Mouse (Mus musculus) megakaryocyte-erythroid progenitor cell, adult 5-6 weeks (primary cell): ENCODE measurements around the gene Abcc9. TPM values are rescaled to one million over a fixed set of nuclear protein-coding genes. Genes with fewer than 3 reads are reported as not detected.

Experiments used
- ATAC-seq: replicated peaks from 2 replicates; pipeline ENCODE4 v1.8.0; 2016; ENCODE audit warnings: mild to moderate bottlenecking, inconsistent platforms; ENCODE audit not compliant: severe bottlenecking, poor library complexity, low FRiP score, low TSS enrichment
- total RNA-seq, 2 experiments: library from RNA; stranded (forward) in 1 of 2; stranded (reverse) in 1 of 2; fragments of 200-1000, 215-1000 nt in 1 of 2; fragments of >200 nt in 1 of 2; fragmentation: Nextera tagmentation in 1 of 2; gene quantifications; 2 replicates each; pipeline ENCODE4 v1.2.3; 2014 to 2017

Abcc9 gene
- total RNA-seq, 2 experiments from 2014 or later: not detected

DNA sequence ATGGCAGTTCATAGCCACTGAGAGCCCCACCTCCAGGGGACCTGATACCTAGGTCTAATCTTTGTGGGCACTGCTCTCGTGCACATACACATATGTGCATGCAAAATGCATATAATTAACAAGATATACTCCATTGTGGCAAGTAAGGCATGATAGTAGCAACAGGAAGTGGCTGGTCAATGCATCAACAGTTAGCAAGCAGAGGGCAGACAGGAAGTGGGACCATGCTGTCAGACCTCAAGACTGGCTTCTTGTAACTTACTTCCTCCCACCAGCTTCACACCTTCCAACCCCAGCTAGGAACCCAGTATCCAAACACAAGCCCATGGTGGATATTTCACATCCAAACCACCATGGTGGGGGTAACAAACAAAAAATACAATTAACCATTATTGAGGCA is 141.0 kb downstream of the Abcc9 start:
- 0 out of 2 replicates have a peak, but pooled peaks have one; percentile 19 for ATAC-seq

DNA sequence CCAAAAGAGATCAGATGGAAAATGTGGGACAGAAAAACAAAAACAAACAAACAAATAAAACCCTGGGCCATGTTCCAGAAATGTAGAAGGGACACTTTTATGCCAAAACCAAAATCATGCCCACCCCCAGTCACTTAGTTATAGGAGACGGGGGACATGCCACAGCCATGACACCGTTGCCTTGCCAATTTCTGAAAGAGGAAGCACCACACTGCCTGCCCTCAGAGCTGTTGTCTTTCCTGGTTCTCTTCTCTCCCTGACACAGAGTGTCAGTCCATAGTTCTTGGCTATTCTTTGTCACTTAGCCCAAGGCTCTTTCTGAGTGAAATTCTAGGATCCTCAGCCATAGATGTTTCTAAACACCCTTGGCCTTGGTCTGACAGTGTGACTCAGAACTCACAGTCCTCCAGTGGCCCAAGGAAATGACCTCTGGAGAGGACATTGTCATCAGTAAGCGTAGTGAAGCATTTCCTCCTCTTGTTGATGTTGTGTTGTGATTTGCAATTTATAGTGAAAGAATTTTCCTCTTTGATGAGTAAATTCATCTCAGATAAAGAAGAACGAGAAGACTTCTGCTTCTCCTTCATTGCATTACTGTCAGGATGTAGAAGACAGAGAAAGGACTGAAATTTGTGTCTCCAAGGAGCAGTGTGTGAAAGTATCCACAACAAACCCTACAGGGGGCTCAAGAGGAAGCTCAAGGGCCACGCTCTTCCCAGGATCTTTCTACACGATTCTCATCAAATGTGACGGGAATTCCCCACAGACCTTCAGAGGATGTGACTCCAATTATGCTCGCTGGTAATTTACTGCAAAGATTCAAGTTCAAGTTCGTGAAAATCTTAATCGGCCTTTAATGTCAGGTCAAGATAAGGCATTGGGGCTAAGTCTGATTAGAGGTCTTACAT is 143.1 kb downstream of the Abcc9 start:
- ATAC-seq: no peak

DNA sequence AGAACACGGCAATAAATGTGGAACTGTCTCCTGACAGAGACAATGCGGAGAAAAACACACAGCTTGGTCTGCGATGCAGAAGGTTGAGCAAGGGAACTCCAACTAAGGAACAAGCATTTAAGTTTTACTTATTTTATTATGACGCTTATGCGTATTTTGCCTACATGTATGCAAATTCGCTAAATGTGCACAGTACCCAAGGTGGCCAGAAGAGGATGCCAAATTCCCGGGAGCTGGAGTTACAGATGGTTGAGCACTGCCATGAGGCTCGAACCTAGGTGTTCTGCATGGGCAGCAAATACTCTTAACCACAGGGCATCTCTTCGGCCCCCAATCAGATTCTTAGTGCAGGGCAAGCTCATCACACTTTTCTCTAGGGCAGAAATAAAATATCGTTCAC is 144.0 kb downstream of the Abcc9 start:
- ATAC-seq: 0 out of 2 replicates have a peak, but pooled peaks have one; percentile 45

DNA sequence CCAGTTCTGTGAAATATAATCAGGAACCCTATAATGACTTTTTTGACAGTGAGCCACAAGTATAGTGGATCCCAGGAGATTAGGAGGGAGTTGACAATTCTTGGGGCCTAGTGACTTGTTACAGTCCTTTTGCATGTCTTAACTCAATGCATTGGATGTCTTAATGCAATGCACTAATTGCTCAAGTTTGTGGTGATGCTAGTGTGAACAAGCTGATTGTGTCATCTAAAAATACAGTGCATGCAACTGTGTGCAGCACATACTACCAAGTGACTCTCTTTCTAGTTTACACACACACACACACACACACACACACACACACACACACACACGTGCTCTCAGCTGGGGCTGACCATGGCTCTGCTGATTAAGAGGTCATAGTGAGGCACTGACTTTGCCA is 146.1 kb downstream of the Abcc9 start:
- ATAC-seq: no peak

DNA sequence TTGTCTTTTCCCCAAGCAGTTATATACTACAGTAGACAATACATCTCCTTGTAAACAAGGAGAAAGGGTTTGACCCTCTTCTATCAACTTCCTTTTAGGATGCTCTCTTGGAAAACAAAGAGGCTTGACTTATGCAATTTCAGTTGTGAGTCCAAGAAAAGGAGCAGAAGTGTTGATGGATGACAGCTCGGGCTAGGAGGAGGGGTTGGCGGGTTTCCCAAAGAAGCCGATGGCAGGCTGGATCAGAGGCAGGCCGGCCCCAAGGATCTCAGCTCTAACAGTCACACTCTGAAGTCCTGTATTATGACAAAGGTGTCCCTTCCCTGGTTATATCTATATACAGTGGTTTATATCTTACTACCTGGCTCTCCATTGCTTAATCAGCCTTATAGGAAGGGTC is 150.6 kb downstream of the Abcc9 start:
- no peak for ATAC-seq

- no peak for ATAC-seq
Observed at GRCm38 (mm10) chr6:142550871-142551270, 151.2 kb downstream of the Abcc9 start.

GRCm38 (mm10) chr6:142548377-142548776 is 153.7 kb downstream of the Abcc9 start:
- ATAC-seq: no peak

- 0 out of 2 replicates have a peak, but pooled peaks have one; percentile 23 for ATAC-seq
Observed at GRCm38 (mm10) chr6:142545132-142545531, 157.0 kb downstream of the Abcc9 start.

DNA sequence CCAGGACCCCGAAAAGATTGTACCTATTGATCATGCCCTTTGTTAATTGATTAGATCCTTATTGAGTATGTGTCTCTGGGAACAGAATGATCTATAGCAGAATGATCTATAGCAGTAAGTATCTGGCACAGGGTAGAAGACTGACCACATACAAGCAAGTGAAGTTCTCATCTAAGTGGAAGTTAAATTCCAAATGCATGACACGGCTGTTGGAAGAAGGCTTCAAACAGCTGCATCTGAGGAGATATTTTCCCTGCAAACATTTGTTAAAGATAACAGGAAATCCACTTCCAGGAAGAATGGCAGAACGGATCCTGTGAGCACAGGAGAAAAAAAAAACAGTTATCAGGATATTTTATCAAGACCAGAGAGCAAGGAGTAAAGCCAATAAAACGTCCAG is 158.5 kb downstream of the Abcc9 start:
- ATAC-seq: no peak

GRCm38 (mm10) chr6:142542800-142543175 is 159.3 kb downstream of the Abcc9 start:
- no peak for ATAC-seq

DNA sequence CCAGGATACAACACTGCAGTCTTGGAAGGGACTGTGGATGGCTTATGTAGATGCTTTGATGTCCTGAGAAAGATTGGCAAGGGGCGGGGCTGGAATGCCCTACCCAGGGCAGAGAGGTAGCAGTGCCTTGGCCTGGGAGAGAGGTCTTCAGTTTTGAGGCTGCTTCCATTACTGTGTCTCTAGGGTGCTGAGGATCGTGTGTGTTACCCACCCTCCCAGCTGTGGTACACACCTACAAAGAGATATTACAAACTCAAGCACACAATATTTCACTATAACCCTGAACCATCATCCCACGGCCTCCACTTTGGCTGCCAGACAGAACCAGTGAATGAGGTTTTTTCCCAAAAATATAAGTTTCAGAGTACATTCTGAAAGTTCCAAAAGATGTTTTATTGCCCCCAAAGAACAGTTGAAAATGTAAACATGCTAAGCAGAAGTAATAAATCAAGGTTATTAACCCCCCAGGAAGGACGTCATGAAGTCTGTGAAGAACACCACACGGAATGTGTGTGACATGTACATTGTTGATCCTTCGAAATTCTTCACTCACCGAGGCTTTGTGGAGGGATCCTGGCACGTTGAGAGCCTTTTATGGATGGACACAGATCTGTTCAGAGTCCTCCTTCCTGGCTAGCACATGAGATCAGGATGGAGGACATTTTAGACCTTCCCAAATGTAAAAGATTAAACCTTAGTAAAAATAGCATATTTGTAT is 159.9 kb downstream of the Abcc9 start:
- ATAC-seq: no peak

- no peak for ATAC-seq
Observed at GRCm38 (mm10) chr6:142540561-142541160, 161.5 kb downstream of the Abcc9 start.

- ATAC-seq: no peak
Observed at GRCm38 (mm10) chr6:142540131-142540530, 162.0 kb downstream of the Abcc9 start.

GRCm38 (mm10) chr6:142538503-142538902 is 163.6 kb downstream of the Abcc9 start:
- ATAC-seq: no peak

Other genes with a start within 250 kb of the Abcc9 start
- not detected in 2 replicates for gene Gys2, start 229.2 kb downstream of the Abcc9 start, total RNA-seq (2014; fragmentation: Nextera tagmentation)
- not detected in 2 replicates for gene Gys2, start 229.2 kb downstream of the Abcc9 start, total RNA-seq (2017)
- 6.7 and 20.9 TPM in 2 replicates for gene Ldhb, start 194.4 kb downstream of the Abcc9 start, total RNA-seq (2014; fragmentation: Nextera tagmentation)
- 1.1 and 2.1 TPM in 2 replicates for gene Ldhb, start 194.4 kb downstream of the Abcc9 start, total RNA-seq (2017)
- not detected in 2 replicates for gene Kcnj8, start 130.7 kb downstream of the Abcc9 start, total RNA-seq (2014; fragmentation: Nextera tagmentation)
- gene Kcnj8, start 130.7 kb downstream of the Abcc9 start, total RNA-seq (2017): 1.1 TPM in 1 of 2 replicates, not detected in the other
- 56.9 and 59.1 TPM in 2 replicates for gene Cmas, start 54.4 kb upstream of the Abcc9 start, total RNA-seq (2014; fragmentation: Nextera tagmentation)
- 49.5 and 84.8 TPM in 2 replicates for gene Cmas, start 54.4 kb upstream of the Abcc9 start, total RNA-seq (2017)
- not detected in 2 replicates for gene Sult6b2, start 102.2 kb upstream of the Abcc9 start, total RNA-seq (2014; fragmentation: Nextera tagmentation)
- gene Sult6b2, start 102.2 kb upstream of the Abcc9 start, total RNA-seq (2017): not detected in 2 replicates